Mouse (Mus musculus) heart, embryonic 15.5 days (tissue): ENCODE measurements around the gene Cfap126. TPM values are rescaled to one million over a fixed set of nuclear protein-coding genes. Genes with fewer than 3 reads are reported as not detected.
"Not testable (repeated sequence)": the region's sequence is repeated elsewhere in the genome, so short reads cannot be mapped to it uniquely, and the experiment has no call there.

Source experiments
- ATAC-seq: fragments of 200-750 bp; cut with Nextera tagmentation; replicated peaks from 2 replicates; pipeline ENCODE4 v1.8.0; 2017; ENCODE audit warnings: low read depth, moderate TSS enrichment; ENCODE audit not compliant: insufficient number of reproducible peaks, insufficient read depth, low FRiP score
- H3K27ac ChIP-seq: fragments of 300-500 bp; sonication (generic); 2 replicates; pipeline ENCODE4 v1.5.1; 2015; ENCODE audit warnings: mild to moderate bottlenecking, inconsistent platforms
- H3K27me3 ChIP-seq: fragments of 300-500 bp; sonication (generic); 2 replicates; pipeline ENCODE4 v1.6.1; 2015; ENCODE audit warnings: inconsistent platforms
- H3K36me3 ChIP-seq: fragments of 300-500 bp; sonication (generic); 2 replicates; pipeline ENCODE4 v1.6.1; 2015; ENCODE audit warnings: mild to moderate bottlenecking, inconsistent platforms
- H3K4me1 ChIP-seq: fragments of 300-500 bp; sonication (generic); replicated peaks from 2 replicates; pipeline ENCODE4 v1.6.1; 2015; ENCODE audit warnings: inconsistent platforms
- H3K4me2 ChIP-seq: fragments of 300-500 bp; sonication (generic); 2 replicates; pipeline ENCODE4 v1.6.1; 2015; ENCODE audit warnings: inconsistent platforms, mild to moderate bottlenecking, moderate library complexity
- H3K4me3 ChIP-seq: fragments of 300-500 bp; sonication (generic); 2 replicates; pipeline ENCODE4 v1.5.1; 2015; ENCODE audit warnings: mild to moderate bottlenecking, inconsistent platforms
- H3K9ac ChIP-seq: fragments of 300-500 bp; sonication (generic); 2 replicates; pipeline ENCODE4 v1.6.1; 2015; ENCODE audit warnings: mild to moderate bottlenecking, inconsistent platforms
- H3K9me3 ChIP-seq: fragments of 300-500 bp; sonication (generic); replicated peaks from 2 replicates; pipeline ENCODE4 v1.6.1; 2016; ENCODE audit warnings: inconsistent platforms
- WGBS: fragments of 180-500 bp; shearing (Covaris S2); methylation state at CpG from one replicate; pipeline ENCODE4 v1.1.7; 2015; ENCODE audit warnings: mixed read lengths; 5-methylcytosine and 5-hydroxymethylcytosine counted together
- polyA plus RNA-seq: library from polyadenylated mRNA; unstranded; fragments of >200 nt; fragmentation: Nextera tagmentation; extraction: Ambion mirVana; gene quantifications from 2 replicates; pipeline ENCODE4 v1.2.1, GENCODE M21; 2015

Gene Cfap126
- polyA plus RNA-seq, 1 experiment from 2014 or later: 3.5 TPM

DNA sequence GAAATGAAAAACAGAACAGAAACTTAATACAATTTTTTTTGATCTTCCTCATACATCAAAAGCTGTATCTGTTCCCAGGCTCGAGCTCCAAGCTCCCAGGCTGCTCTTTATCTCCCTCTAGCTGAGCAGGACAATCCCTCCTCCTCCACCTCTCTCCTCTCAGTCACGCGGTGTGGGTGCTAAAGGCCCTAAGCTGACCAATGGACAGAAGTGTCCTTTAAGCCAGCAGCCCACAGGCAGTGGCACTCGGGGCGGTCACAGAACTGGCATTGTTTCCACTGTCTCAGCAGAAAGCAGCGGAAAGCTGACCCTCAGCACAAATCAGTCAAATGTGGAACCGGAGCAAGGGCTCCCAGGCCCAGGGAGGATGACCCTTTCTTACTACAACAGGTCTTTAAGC, 15.5 kb downstream of the Cfap126 start:
- Histone ChIP-seq H3K9ac (no peak overlapping the region), H3K36me3 (peaks cover 61% of the 10 kb centered on the region), H3K27ac (no peak overlapping the region), H3K4me2 (no peak overlapping the region), H3K27me3 (no peaks in the 10 kb centered on the region), H3K4me1 (no peaks in the 10 kb centered on the region), H3K9me3 (no peaks in the 10 kb centered on the region), H3K4me3 (no peak overlapping the region)
- ATAC-seq: no peak
- 63% methylated on average over 7 of the region's 7 CpGs for WGBS

DNA sequence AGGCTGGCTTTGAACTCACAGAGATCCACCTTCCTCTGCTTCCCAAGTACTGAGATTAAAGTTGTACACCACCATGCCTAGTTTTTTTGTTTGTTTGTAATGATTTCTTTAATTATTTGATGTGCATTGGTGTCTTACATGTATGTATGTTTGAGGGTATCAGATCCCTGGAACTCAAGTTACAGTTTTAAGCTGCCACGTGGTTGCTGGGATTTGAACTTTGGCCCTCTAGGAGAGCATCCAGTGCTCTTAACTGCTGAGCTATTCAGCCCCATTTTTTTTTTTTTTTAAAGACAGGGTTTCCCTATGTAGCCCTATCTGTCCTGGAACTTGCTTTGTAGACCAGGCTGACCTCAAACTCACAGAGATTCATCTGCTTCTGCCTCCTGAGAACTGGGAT, 17.3 kb downstream of the Cfap126 start:
- WGBS: 83% methylated on average over 1 of the region's 1 CpGs
- peaks cover 78% of the 10 kb centered on the region for H3K36me3 ChIP-seq
- ATAC-seq: no peak

DNA sequence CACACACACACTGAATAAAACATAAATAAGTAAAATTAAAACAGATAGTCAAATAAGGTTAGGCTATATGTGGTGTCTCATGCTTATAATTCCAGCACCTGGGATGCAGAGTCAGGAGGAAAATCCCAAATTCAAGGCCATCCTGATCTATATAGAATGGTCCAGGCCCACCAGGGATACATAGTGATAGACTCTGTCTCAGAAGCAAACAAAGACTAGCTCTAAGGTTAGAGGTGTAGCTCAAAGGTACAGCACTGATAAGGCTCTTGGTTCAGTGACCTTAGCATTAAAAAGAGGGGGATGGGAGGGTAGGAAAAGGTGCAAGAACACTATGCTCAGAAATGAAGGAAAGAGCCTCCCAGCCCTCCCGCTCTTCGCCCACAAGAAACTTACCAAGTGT, 21.9 kb downstream of the Cfap126 start:
- 96% methylated on average over 2 of the region's 2 CpGs for WGBS
- ATAC-seq: no peak
- Histone ChIP-seq H3K4me1 (no peaks in the 10 kb centered on the region), H3K4me2 (no peak overlapping the region), H3K4me3 (no peak overlapping the region), H3K27ac (no peak overlapping the region), H3K36me3 (peaks cover 83% of the 10 kb centered on the region), H3K9me3 (no peaks in the 10 kb centered on the region), H3K9ac (no peak overlapping the region), H3K27me3 (no peaks in the 10 kb centered on the region)

More for the DNA sequence above, 17.3 kb downstream of the Cfap126 start:
- H3K27ac ChIP-seq: no peak overlapping the region
- no peak overlapping the region for H3K4me2 ChIP-seq
- no peaks in the 10 kb centered on the region for H3K4me1 ChIP-seq
- H3K9me3 ChIP-seq: no peaks in the 10 kb centered on the region
- no peak overlapping the region for H3K9ac ChIP-seq
- no peaks in the 10 kb centered on the region for H3K27me3 ChIP-seq
- no peak overlapping the region for H3K4me3 ChIP-seq

DNA sequence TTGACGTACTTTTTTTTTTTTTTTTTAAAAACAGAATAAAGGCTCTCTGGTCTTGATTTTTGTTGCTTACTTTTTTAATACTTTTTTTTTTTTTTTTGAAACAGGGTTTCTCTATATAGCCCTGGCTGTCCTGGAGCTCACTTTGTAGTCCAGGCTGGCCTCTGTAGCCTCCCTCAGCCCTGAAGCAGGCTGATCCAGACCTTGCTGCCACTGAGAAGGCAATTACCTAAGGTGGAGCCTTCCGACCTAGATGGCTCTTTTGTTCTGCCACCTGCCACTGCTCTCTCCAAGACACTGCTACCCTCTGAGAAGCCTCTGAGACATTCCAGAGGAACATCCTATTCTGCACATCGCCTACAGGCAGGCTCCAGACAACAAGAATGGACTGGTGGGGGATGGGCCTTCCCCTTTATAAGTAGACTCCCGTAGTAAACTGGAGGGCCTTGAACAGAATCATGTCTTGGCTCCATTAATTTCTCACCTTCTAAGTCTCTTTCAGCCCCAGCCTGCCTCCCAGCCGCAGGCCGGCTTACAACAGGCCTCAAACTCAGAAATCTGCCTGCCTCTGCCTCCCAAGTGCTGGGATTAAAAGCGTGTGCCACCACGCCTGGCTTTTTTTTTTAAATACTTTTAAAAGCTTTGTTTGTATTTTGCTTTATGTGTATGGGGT, 23.9 kb downstream of the Cfap126 start:
- ATAC-seq: not testable (repeated sequence)
- H3K36me3 ChIP-seq: peaks cover 89% of the 10 kb centered on the region

DNA sequence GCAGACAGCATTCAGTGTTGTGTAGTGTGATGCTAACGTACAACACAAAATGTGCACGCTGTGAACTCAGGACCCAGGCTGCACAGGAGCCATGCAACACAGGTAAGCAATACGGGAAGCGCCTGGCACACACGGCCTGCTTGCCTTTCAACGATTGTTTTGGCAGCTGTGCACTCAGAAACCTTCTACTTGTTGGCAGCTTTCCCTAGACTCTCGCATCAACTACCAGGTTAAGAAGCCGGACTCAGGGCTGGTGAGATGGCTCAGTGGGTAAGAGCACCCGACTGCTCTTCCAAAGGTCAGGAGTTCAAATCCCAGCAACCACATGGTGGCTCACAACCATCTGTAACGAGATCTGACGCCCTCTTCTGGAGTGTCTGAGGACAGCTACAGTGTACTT, 29.3 kb downstream of the Cfap126 start:
- ATAC-seq, H3K9me3 ChIP-seq, H3K9ac ChIP-seq, H3K4me3 ChIP-seq, H3K4me2 ChIP-seq, H3K27me3 ChIP-seq, H3K27ac ChIP-seq, H3K4me1 ChIP-seq: not testable (repeated sequence)
- WGBS: 78% methylated on average over 10 of the region's 11 CpGs
- H3K36me3 ChIP-seq: peaks cover 64% of the 10 kb centered on the region

More for the DNA sequence above, 23.9 kb downstream of the Cfap126 start:
- H3K4me3 ChIP-seq, H3K9me3 ChIP-seq, H3K27me3 ChIP-seq, H3K4me1 ChIP-seq, H3K9ac ChIP-seq, H3K4me2 ChIP-seq, H3K27ac ChIP-seq: not testable (repeated sequence)
- 93% methylated on average over 8 of the region's 8 CpGs for WGBS

DNA sequence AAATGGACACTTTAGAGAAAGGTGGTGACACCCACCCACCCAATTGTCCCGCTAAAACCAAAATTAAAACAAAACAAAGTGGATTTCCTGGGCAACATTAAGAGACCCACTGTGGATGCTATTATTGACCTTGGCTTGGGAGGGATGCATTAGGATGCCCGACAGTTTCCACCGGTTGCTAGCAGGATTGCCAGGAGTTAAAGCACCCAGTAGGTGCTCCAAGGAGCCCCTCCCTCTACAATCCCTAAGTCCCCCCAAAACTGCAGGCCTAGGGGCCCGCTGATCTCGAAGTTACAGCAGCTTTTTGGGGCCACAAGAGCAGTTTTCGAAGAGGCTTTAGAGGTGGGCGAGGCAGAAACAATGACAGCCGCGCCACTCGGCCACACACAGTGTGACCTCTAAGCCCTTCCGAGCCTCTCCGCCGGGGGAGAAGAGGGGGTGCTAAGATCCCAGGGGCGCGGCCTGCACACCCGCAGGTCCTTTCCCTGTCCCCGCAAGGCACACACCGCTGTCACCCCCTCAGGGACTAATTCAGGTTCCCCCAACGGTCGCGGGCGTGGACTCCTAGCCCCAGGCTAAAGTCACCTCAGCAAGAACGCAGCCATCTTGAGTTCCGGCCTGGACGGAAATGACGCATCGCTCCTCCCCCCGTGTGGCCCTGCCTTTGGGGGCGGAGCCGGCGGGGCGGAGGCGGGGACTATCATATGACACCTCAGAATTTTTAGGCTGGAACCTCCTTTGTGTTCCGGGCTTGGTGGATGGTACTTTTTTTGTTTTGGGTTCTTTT, 36.4 kb downstream of the Cfap126 start, which contains the start of the genes Sdhc and Mpz:
Sdhc (minus strand) TSS at position 630 of the 787 bp plus-strand sequence.
Mpz (plus strand) TSS at position 738 of the 787 bp plus-strand sequence.
- under 1% methylated on average over 34 of the region's 34 CpGs for WGBS
- peaks cover 25% of the 10 kb centered on the region for H3K4me1 ChIP-seq
- peak; percentile 96 for ATAC-seq

DNA sequence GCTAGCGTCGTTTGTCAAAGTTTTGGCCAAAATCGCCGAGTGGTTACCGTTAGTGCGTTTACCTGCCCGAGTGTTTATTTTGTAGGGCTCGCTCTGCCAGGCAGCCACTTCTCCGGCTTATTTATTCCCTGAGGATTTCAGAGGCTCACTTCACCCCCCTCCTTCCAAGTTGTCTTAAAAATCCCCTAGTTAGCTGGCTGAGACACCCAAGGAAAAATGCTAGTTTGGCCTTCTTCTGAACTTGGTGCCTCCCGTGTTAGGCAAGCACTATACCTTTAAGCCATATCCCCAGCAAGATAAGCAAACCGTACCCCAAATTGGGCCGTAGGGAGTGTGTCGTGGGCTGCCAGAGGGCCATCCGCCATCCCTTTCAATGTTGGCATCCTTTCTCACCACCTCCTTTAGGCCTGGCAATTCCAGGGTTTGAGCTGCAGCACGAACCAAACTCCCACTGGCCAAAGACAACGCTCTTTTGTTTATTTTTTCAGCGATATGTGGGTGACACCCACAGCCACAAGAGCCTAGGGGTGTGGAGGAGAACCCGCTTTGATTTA, 37.2 kb downstream of the Cfap126 start:
- 0 out of 2 replicates have a peak, but pooled peaks cover 5% of the 10 kb centered on the region for H3K27me3 ChIP-seq
- peak overlapping the region; percentile 56 for H3K9ac ChIP-seq
- peak overlapping the region; percentile 85 for H3K4me3 ChIP-seq
- H3K27ac ChIP-seq: peak overlapping the region; percentile 91
- ATAC-seq: no peak; the same call in 1 of the 2 replicates
- 3% methylated on average over 18 of the region's 18 CpGs for WGBS
- 0 out of 2 replicates have a peak, but pooled peaks cover 2% of the 10 kb centered on the region for H3K36me3 ChIP-seq
- H3K9me3 ChIP-seq: no peaks in the 10 kb centered on the region
- H3K4me1 ChIP-seq: peaks cover 25% of the 10 kb centered on the region
- peak overlapping the region; percentile 70 for H3K4me2 ChIP-seq

More for the DNA sequence above, 36.4 kb downstream of the Cfap126 start, which contains the start of the genes Sdhc and Mpz:
- Histone ChIP-seq H3K4me2 (peak within 1 kb of the TSS; percentile 70), H3K9ac (peak within 1 kb of the TSS; percentile 92), H3K9me3 (no peaks in the 10 kb centered on the region), H3K36me3 (0 out of 2 replicates have a peak, but pooled peaks cover 4% of the 10 kb centered on the region), H3K27ac (peak within 1 kb of the TSS; percentile 91), H3K4me3 (peak within 1 kb of the TSS; percentile 85), H3K27me3 (0 out of 2 replicates have a peak, but pooled peaks cover 2% of the 10 kb centered on the region)

DNA sequence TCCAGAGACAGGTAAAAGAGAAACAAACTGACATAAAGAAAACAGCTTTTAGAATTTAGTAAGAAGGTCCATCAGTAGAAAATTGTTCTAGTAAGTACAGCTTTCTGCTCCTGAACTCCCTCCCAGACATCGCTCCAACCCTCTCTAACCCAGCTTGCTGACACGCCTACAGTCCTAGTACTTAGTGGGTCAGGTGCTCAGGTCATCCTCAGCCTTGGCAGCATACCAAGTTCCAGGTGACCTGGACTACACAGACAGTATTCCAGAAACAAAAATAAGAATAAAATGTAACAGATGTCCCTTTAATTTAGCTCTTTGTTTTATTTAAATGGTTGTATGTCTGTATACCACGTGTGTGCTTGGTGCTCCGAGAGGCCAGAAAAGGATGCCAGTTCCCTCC, 38.2 kb downstream of the Cfap126 start:
- H3K9ac ChIP-seq: no peak overlapping the region
- H3K4me3 ChIP-seq: no peak overlapping the region
- WGBS: 87% methylated on average over 4 of the region's 4 CpGs
- no peaks in the 10 kb centered on the region for H3K36me3 ChIP-seq
- no peaks in the 10 kb centered on the region for H3K9me3 ChIP-seq
- no peak overlapping the region for H3K27ac ChIP-seq
- no peak for ATAC-seq
- 0 out of 2 replicates have a peak, but pooled peaks cover 12% of the 10 kb centered on the region for H3K27me3 ChIP-seq
- no peak overlapping the region for H3K4me2 ChIP-seq
- H3K4me1 ChIP-seq: peaks cover 25% of the 10 kb centered on the region

DNA sequence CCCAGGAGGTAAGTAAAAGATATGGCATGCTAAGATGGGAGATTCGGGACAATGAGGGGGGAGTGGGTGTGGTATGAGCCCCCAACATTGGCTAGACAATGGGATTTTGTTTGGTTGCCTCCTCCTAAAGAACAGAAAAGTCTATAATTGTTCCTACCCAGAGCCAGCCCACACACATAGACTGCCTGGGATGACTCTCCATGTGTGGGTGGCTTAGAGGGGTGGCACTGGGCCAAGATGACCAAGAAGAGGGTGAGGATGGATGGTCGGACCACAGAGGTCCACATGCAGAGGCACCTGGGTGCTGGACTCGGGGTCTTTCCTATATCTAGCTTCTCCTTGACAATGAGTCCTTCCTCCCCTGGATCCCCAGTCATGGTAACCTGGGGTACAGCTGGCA, 42.9 kb downstream of the Cfap126 start:
- H3K36me3 ChIP-seq: no peaks in the 10 kb centered on the region
- H3K27ac ChIP-seq: no peak overlapping the region
- no peak for ATAC-seq
- no peak overlapping the region for H3K4me3 ChIP-seq
- H3K4me1 ChIP-seq: peaks cover 11% of the 10 kb centered on the region
- no peak overlapping the region for H3K9ac ChIP-seq
- WGBS: 60% methylated on average over 3 of the region's 3 CpGs
- no peak overlapping the region for H3K4me2 ChIP-seq
- peaks cover 31% of the 10 kb centered on the region for H3K27me3 ChIP-seq
- no peaks in the 10 kb centered on the region for H3K9me3 ChIP-seq

DNA sequence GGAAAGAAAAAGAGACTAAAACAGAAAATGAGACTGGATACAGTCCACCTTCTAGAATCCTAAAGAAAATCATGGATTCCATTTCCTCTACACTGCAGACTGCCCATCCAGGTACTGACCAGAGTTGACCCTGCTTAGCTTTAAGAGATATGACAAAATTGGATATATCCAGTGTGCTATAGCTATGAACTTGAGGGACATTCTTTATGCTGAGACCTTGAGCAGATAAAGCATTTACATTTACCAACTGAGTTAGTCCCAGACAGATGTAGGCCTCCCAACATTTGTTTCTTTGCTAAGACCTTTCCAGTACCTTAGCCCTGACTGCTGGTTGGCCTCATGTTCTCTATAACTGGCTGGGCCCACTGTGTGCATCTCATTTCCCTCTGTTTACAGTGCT, 44.2 kb downstream of the Cfap126 start:
- peaks cover 31% of the 10 kb centered on the region for H3K27me3 ChIP-seq
- no peak for ATAC-seq
- no peak overlapping the region for H3K9ac ChIP-seq
- peaks cover 11% of the 10 kb centered on the region for H3K4me1 ChIP-seq
- no peak overlapping the region for H3K4me2 ChIP-seq
- H3K9me3 ChIP-seq: no peaks in the 10 kb centered on the region
- no peaks in the 10 kb centered on the region for H3K36me3 ChIP-seq
- H3K4me3 ChIP-seq: no peak overlapping the region
- H3K27ac ChIP-seq: no peak overlapping the region

DNA sequence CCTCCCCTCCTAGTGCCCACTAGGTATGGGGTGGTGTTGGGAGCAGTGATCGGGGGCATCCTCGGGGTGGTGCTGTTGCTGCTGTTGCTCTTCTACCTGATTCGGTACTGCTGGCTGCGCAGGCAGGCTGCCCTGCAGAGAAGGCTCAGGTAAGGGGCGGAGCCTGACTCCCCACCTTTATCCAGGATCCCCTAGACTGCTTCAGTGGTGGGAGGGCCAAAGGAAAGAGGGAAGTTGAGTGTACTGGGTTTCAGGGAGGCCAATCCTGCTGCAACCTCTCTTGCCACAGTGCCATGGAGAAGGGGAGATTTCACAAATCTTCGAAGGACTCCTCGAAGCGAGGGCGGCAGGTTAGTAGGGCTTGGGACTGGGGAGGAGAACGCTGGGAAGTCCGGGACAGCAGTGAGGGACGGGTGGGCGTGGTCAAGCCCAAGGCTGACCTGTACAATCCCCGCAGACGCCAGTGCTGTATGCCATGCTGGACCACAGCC, 45.8 kb downstream of the Cfap126 start:
- no peak overlapping the region for H3K27ac ChIP-seq
- H3K4me2 ChIP-seq: peak overlapping the region; percentile 60
- ATAC-seq: 0 out of 2 replicates have a peak, but pooled peaks have one; percentile 21
- H3K27me3 ChIP-seq: peaks cover 31% of the 10 kb centered on the region
- H3K4me1 ChIP-seq: peaks cover 11% of the 10 kb centered on the region
- 5% methylated on average over 15 of the region's 15 CpGs for WGBS
- H3K9ac ChIP-seq: peak overlapping the region; percentile 31; the same call in 1 of the 2 replicates
- peak overlapping the region; percentile 27 for H3K4me3 ChIP-seq
- H3K9me3 ChIP-seq: no peaks in the 10 kb centered on the region
- no peaks in the 10 kb centered on the region for H3K36me3 ChIP-seq
